Mouse (Mus musculus): ENCODE data around the gene Slc24a4.

- TF ChIP-seq CTCF (IDR thresholded peaks at IDR 0.05; ENCODE audit: low read depth, low read length) (no peak), POLR2A (IDR thresholded peaks at IDR 0.05; ENCODE audit: borderline replicate concordance, low read depth, low read length) (no peak)
These were observed at the start of gene Slc24a4 for GRCm38 (mm10) chr12:102128081-102128790.
